Mouse (Mus musculus): ENCODE data around the gene Ankzf1. TPM values are rescaled to one million over a fixed set of nuclear protein-coding genes. Genes with fewer than 3 reads are reported as not detected.

The Ankzf1 gene
- 32.7 TPM for polyA plus RNA-seq (2017; shearing (Covaris generic))

GRCm38 (mm10) chr1:75191622-75192402, at the start of gene Ankzf1, which contains the start of gene Atg9a:
TSS of gene Ankzf1 (plus strand) at chr1:75192151.
TSS of gene Atg9a (minus strand) at chr1:75192196.

DNA sequence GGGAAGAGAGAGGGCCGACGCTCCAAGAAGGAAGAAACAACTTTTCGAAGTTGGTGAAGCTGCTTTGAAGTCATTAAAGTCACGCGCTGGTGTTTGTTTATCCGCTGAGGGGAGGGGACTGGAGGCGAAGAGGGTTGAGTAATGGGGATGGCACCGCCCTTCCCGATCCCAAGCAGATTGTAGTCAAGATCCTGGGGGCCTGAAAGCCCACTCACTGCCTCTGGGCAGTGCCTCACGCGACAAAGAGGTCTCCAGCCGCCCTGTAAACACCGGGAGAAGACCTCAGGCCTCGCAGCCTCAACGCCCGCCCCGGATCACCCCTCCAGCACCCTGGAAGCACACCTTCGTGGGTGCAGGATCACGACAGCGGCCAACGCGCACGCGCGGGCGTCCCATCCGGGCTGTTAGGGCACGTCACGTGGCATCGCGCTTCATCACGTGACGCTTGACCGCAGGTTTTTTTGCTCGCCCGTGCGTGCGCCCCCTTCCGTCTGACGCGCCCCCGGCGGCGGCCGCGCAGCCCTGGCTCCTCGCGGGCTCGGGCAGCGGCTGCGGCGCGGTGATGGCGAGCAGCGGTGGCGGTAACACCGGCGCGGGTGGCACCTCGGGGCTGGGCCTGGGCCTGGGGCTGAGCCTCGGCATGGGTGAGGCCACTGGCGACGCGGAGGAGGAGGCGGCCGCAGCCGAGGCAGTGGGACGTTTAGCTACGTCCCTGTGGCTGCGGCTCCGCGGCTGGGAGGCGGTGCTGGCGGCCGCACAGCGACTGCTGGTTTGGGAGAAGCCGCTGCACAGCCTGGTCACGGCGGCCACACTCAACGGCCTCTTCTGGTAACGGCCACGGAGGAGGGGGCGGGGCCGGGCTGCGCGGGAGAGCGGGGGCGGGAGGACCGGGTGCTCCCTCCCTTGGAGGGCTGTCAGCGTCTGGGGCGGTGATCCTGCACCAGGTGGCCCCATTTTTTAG, 49.4 kb upstream of the Ankzf1 start, which contains the start of the genes Cnppd1 and Retreg2:
Gene Cnppd1, minus strand, starts transcription at position 411 of the 961 bp plus-strand sequence.
Gene Retreg2, plus strand, starts transcription at position 478 of the 961 bp plus-strand sequence.

GRCm38 (mm10) chr1:75168472-75169464, 23.2 kb upstream of the Ankzf1 start, which contains the start of gene Zfand2b:
TSS of gene Zfand2b (plus strand) at chr1:75168646.

DNA sequence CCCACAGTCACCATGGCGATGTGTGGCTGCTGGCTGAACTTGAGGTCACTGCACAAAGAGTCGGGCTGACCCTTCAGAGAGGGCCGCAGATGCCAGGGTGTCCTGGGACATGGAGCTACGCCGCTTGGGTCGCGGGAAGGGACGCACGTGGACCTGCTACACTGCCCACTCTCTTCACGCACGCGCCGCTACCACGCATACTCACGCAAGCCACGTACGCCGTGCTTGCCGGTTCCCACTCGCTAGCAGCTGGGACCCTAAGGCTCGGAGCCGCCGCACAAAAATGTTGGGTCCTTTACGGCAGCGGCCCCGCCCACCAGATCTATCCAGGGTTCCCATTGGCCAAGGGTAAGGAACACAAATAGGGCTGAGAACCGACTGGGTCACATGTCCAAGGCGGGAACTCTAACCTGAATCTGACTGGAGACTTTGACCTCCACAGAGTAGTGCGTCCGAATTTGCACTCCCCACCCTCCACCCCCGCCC, 11.8 kb upstream of the Ankzf1 start, which contains the start of gene Abcb6:
Gene Abcb6, minus strand, starts transcription at position 288 of the 486 bp plus-strand sequence.

GRCm38 (mm10) chr1:75210136-75211087, 18.5 kb downstream of the Ankzf1 start, which contains the start of the genes Glb1l and Stk16:
TSS of gene Glb1l (minus strand) at chr1:75210813.
TSS of gene Stk16 (plus strand) at chr1:75210838.

DNA sequence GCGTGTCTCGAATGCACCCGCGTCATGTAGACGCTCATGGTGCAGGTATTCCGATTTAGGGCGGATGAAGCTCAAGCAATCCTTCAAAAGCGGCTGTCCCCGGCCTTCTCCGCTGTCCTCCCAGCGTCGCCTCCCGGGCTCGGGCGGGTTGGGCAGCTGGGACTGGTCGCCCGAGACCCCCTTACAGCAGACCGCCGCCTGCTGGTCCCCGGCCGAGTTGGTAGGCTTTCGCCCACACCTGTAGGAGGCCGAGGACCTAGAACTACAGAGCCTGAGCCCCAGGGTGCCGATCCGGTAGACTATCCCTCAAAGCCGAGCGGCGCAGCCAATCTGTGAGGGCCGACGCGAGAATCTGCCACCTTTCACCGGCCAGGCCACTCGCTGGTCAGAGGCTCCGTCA, 27.6 kb downstream of the Ankzf1 start, which contains the start of gene Tuba4a:
Gene Tuba4a, minus strand, starts transcription at position 335 of the 400 bp plus-strand sequence.

GRCm38 (mm10) chr1:75231664-75232152, 39.8 kb downstream of the Ankzf1 start, which contains the start of gene A630095N17Rik:
TSS of gene A630095N17Rik (minus strand) at chr1:75232102.

DNA sequence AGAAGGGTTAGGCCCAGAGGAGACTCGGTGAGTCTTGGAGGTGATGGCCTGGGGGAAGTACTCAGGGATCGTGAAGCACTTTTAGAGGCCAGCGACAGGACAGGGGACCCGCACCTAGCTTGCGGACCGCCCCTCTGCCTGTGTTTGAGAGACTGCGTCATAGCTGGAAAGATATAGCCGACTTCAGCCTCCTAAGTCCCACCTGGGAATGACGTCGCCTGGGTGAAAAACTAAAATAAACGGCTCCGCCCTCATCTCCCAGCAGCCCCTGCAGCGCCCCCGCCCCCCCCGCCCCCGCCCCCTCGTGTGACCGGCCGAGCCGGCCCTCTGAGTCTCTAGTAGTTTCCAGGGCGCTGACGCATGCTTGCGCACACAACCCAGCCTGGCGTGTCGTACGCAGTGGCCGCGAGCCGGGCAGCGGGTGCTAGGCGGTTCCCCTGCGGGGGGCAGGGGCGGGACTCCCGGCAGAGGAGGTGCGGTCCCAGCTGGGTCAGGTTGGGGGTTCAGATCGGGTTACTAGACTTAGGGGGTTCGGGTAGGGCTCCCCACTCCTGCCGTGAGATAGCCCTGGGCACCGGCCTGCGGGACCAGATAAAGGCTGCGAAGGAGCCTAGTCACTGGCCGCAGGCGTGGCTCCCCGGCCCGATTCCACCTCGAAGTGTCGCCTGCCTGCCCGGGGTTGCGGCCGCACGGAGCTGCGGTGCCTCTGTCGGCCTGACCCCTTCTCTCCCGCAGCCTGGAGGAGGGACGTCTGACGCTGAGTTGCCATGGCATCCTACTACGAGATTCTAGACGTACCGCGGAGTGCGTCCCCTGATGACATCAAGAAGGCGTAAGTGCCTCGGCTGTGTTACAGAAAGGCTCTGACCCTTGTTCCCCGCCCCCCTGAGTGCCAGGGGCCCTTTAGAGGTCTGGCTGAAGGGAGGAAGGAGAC, 44.4 kb downstream of the Ankzf1 start, which contains the start of gene Dnajb2:
Gene Dnajb2, plus strand, starts transcription at position 290 of the 934 bp plus-strand sequence.

Other genes with a start within 250 kb of the Ankzf1 start
- not detected for gene Ihh, start 240.5 kb upstream of the Ankzf1 start, polyA plus RNA-seq (2017; shearing (Covaris generic))
- gene Nhej1, start 67.0 kb upstream of the Ankzf1 start, polyA plus RNA-seq (2017; shearing (Covaris generic)), result 8.8 TPM
- 0.61 TPM for gene Slc23a3, start 58.3 kb upstream of the Ankzf1 start, polyA plus RNA-seq (2017; shearing (Covaris generic))
- gene Cnppd1, start 49.4 kb upstream of the Ankzf1 start, polyA plus RNA-seq (2017; shearing (Covaris generic)), result 211 TPM
- 102 TPM for gene Retreg2, start 49.4 kb upstream of the Ankzf1 start, polyA plus RNA-seq (2017; shearing (Covaris generic))
- 85.3 TPM for gene Zfand2b, start 23.5 kb upstream of the Ankzf1 start, polyA plus RNA-seq (2017; shearing (Covaris generic))
- 5.2 TPM for gene Abcb6, start 11.8 kb upstream of the Ankzf1 start, polyA plus RNA-seq (2017; shearing (Covaris generic))
- gene Atg9a, start within 50 bp of the Ankzf1 start, polyA plus RNA-seq (2017; shearing (Covaris generic)), result 38.6 TPM
- 6.1 TPM for gene Glb1l, start 18.7 kb downstream of the Ankzf1 start, polyA plus RNA-seq (2017; shearing (Covaris generic))
- gene Stk16, start 18.7 kb downstream of the Ankzf1 start, polyA plus RNA-seq (2017; shearing (Covaris generic)), result 71.7 TPM
- 162 TPM for gene Tuba4a, start 27.7 kb downstream of the Ankzf1 start, polyA plus RNA-seq (2017; shearing (Covaris generic))
- gene A630095N17Rik, start 40.0 kb downstream of the Ankzf1 start, polyA plus RNA-seq (2017; shearing (Covaris generic)), result not detected
- gene Dnajb2, start 44.3 kb downstream of the Ankzf1 start, polyA plus RNA-seq (2017; shearing (Covaris generic)), result 61.6 TPM
- gene Ptprn, start 72.4 kb downstream of the Ankzf1 start, polyA plus RNA-seq (2017; shearing (Covaris generic)), result 0.39 TPM
- gene Resp18, start 86.3 kb downstream of the Ankzf1 start, polyA plus RNA-seq (2017; shearing (Covaris generic)), result not detected
- gene Dnpep, start 125.8 kb downstream of the Ankzf1 start, polyA plus RNA-seq (2017; shearing (Covaris generic)), result 53.1 TPM
- not detected for gene Des, start 168.2 kb downstream of the Ankzf1 start, polyA plus RNA-seq (2017; shearing (Covaris generic))
- gene Speg, start 183.1 kb downstream of the Ankzf1 start, polyA plus RNA-seq (2017; shearing (Covaris generic)), result 0.36 TPM
- gene Gmppa, start 243.8 kb downstream of the Ankzf1 start, polyA plus RNA-seq (2017; shearing (Covaris generic)), result 73.3 TPM

Measured in naive thymus-derived CD4-positive, alpha-beta T cell, adult 5 months (primary cell).